Mouse (Mus musculus) MEL (cell line): ENCODE results near the gene Scgb1b30. TPM values are rescaled to one million over a fixed set of nuclear protein-coding genes. Genes with fewer than 3 reads are reported as not detected.
A peak's percentile ranks its signal among the peaks of the same experiment; 100 is the strongest.
"Not testable (repeated sequence)": the region's sequence is repeated elsewhere in the genome, so short reads cannot be mapped to it uniquely, and the experiment has no call there.

Experiments
- DNase-seq: peaks from one replicate; pipeline ENCODE4 v3.0.0; 2011; ENCODE audit warnings: low read depth, low spot score
- H3K27ac ChIP-seq: 2 replicates; pipeline ENCODE4 v1.5.1; 2012; ENCODE audit warnings: low read depth, mild to moderate bottlenecking, control low read depth, low read length, moderate library complexity; ENCODE audit not compliant: control insufficient read depth
- H3K27me3 ChIP-seq, 2 experiments: fragments of 150-350 bp in 1 of 2; sonication (generic) in 1 of 2; 2 replicates each; pipeline ENCODE4 v1.6.1; 2012; ENCODE audit warnings: low read length in 2 of 2, mild to moderate bottlenecking in 2 of 2, improper control_type of control experiment in 1 of 2, moderate library complexity in 1 of 2; ENCODE audit not compliant: insufficient read depth in 2 of 2, control insufficient read depth in 1 of 2
- H3K36me3 ChIP-seq, 2 experiments: 2 replicates each; pipeline ENCODE4 v1.6.1; 2012 to 2014; ENCODE audit warnings: low read length in 2 of 2, improper control_type of control experiment in 1 of 2, inconsistent platforms in 1 of 2, mild to moderate bottlenecking in 1 of 2; ENCODE audit not compliant: insufficient read depth in 2 of 2, control insufficient read depth in 1 of 2
- H3K4me1 ChIP-seq, 2 experiments: fragments of 150-350 bp in 1 of 2; sonication (generic) in 1 of 2; 2 replicates each; pipeline ENCODE4 v1.6.1; 2012; ENCODE audit warnings: low read length in 2 of 2, improper control_type of control experiment in 1 of 2, mild to moderate bottlenecking in 1 of 2; ENCODE audit not compliant: insufficient read depth in 2 of 2, control insufficient read depth in 1 of 2
- H3K4me3 ChIP-seq, 2 experiments: fragments of 150-350 bp in 1 of 2; sonication (generic) in 1 of 2; 2 replicates each; pipeline ENCODE4 v1.5.1; 2012; ENCODE audit warnings: low read depth in 2 of 2, low read length in 2 of 2, mild to moderate bottlenecking in 2 of 2, moderate library complexity in 2 of 2, control low read depth in 1 of 2, improper control_type of control experiment in 1 of 2; ENCODE audit not compliant: control insufficient read depth in 1 of 2, insufficient read depth in 1 of 2
- H3K79me2 ChIP-seq: 2 replicates; pipeline ENCODE4 v1.6.1; 2012; ENCODE audit warnings: mild to moderate bottlenecking, low read length, moderate library complexity; ENCODE audit not compliant: control insufficient read depth, poor library complexity, insufficient read depth
- H3K9ac ChIP-seq: 2 replicates; pipeline ENCODE4 v1.6.1; 2012; ENCODE audit warnings: low read depth, mild to moderate bottlenecking, control low read depth, low read length, moderate library complexity; ENCODE audit not compliant: control insufficient read depth, poor library complexity, severe bottlenecking
- H3K9me3 ChIP-seq: fragments of 150-350 bp; sonication (generic); replicated peaks from 2 replicates; pipeline ENCODE4 v1.6.1; 2012; ENCODE audit warnings: mild to moderate bottlenecking, low read length, improper control_type of control experiment, moderate library complexity; ENCODE audit not compliant: insufficient read depth
- CHD1 ChIP-seq: IDR thresholded peaks from 2 replicates; pipeline ENCODE4 v1.6.1; 2012; ENCODE audit warnings: low read depth, mild to moderate bottlenecking, inconsistent platforms, low read length, improper control_type of control experiment
- CTCF ChIP-seq, 3 experiments: IDR thresholded peaks in 2 of 3; conservative IDR thresholded peaks in 1 of 3; 2 replicates each; pipeline ENCODE4 v1.5.1; 2011 to 2012; ENCODE audit warnings: low read length in 3 of 3, low read depth in 2 of 3, mild to moderate bottlenecking in 2 of 3, improper control_type of control experiment in 1 of 3, inconsistent platforms in 1 of 3, mixed read lengths in 1 of 3, moderate library complexity in 1 of 3; ENCODE audit not compliant: control insufficient read depth in 1 of 3, insufficient read depth in 1 of 3, poor library complexity in 1 of 3, severe bottlenecking in 1 of 3
- E2F4 ChIP-seq: IDR thresholded peaks from 2 replicates; pipeline ENCODE4 v1.6.1; 2011; ENCODE audit warnings: low read depth, low read length, improper control_type of control experiment, borderline replicate concordance
- ELF1 ChIP-seq: IDR thresholded peaks from 2 replicates; pipeline ENCODE4 v1.6.1; 2014; ENCODE audit warnings: low read depth, mild to moderate bottlenecking, inconsistent platforms, low read length, improper control_type of control experiment, moderate library complexity
- HCFC1 ChIP-seq: IDR thresholded peaks from 2 replicates; pipeline ENCODE4 v1.6.1; 2012; ENCODE audit warnings: low read depth, mild to moderate bottlenecking, inconsistent platforms, low read length, improper control_type of control experiment, moderate library complexity
- MYC ChIP-seq: IDR thresholded peaks from 2 replicates; pipeline ENCODE4 v1.6.1; 2011; ENCODE audit warnings: low read depth, mild to moderate bottlenecking, low read length, improper control_type of control experiment, moderate library complexity
- NELFE ChIP-seq: IDR thresholded peaks from 2 replicates; pipeline ENCODE4 v1.6.1; 2011; ENCODE audit warnings: low read depth, low read length, improper control_type of control experiment
- POLR2AphosphoS2 ChIP-seq: IDR thresholded peaks from 2 replicates; pipeline ENCODE4 v1.6.1; 2011; ENCODE audit warnings: low read length, improper control_type of control experiment
- RAD21 ChIP-seq: IDR thresholded peaks from 2 replicates; pipeline ENCODE4 v1.6.1; 2011; ENCODE audit warnings: mild to moderate bottlenecking, low read depth, low read length, improper control_type of control experiment
- RCOR1 ChIP-seq: IDR thresholded peaks from 2 replicates; pipeline ENCODE4 v1.6.1; 2012; ENCODE audit warnings: low read depth, mild to moderate bottlenecking, inconsistent platforms, low read length, improper control_type of control experiment
- UBTF ChIP-seq: IDR thresholded peaks from 2 replicates; pipeline ENCODE4 v1.6.1; 2012; ENCODE audit warnings: low read depth, mild to moderate bottlenecking, inconsistent platforms, low read length, improper control_type of control experiment, moderate library complexity, borderline replicate concordance; ENCODE audit not compliant: insufficient read depth
- USF2 ChIP-seq, 2 experiments: IDR thresholded peaks; 2 replicates each; pipeline ENCODE4 v1.6.1; 2011 to 2012; ENCODE audit warnings: improper control_type of control experiment in 2 of 2, low read length in 2 of 2, borderline replicate concordance in 1 of 2, inconsistent platforms in 1 of 2, low read depth in 1 of 2, mild to moderate bottlenecking in 1 of 2; ENCODE audit not compliant: insufficient read depth in 1 of 2
- polyA plus RNA-seq, 2 experiments: library from polyadenylated mRNA; stranded (reverse) in 1 of 2; unstranded in 1 of 2; fragments of >175 nt in 1 of 2; fragments of >200 nt in 1 of 2; gene quantifications; 2 replicates each; pipeline versions ENCODE4 v1.2.1 to v1.2.4; 2012; ENCODE audit warnings: low replicate concordance in 2 of 2, low read depth in 1 of 2; ENCODE audit not compliant: insufficient read length in 2 of 2, insufficient read depth in 1 of 2, missing spikeins in 1 of 2
- total RNA-seq: library from RNA; depleted of rRNA; stranded (reverse); fragments of 300-350 nt; gene quantifications from 2 replicates; pipeline ENCODE4 v1.2.3, GENCODE M21; 2012

The Scgb1b30 gene
- total and polyA plus RNA-seq, 3 experiments, result not detected

DNA sequence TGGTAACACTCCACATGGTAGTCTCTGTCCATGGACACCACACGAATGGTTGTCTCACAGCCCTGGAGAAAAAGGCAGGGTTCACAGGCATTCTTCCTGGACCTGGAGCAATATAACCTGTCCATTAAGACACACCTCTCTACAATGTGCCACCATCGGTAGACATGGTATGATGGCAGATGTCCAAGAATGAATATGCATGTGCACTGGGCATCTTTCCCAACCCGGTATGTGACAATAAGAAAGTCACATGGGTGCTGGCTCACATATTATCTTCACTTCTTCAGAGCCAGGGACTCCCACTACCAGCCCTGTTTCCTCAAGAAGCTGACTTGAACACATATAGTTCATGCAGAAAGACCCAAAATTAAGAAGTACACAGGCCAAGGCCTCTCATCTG lies 21.4 kb downstream of the Scgb1b30 start:
- no peaks in the 10 kb centered on the region for H3K79me2 ChIP-seq
- H3K4me1 ChIP-seq, result no peaks in the 10 kb centered on the region
- H3K9me3 ChIP-seq, result no peaks in the 10 kb centered on the region
- TF ChIP-seq CHD1, result no peak
- TF ChIP-seq MYC, result no peak
- TF ChIP-seq E2F4, result no peak
- no peak for TF ChIP-seq NELFE
- TF ChIP-seq POLR2AphosphoS2, result no peak
- no peak for TF ChIP-seq RCOR1
- no peak for TF ChIP-seq USF2 (IDR thresholded peaks at IDR 0.05; ENCODE audit: borderline replicate concordance in 1 of 2, insufficient read depth in 1 of 2, low read depth in 1 of 2, low read length in 2 of 2)
- TF ChIP-seq HCFC1, result no peak
- no peak overlapping the region for H3K4me3 ChIP-seq
- no peaks in the 10 kb centered on the region for H3K36me3 ChIP-seq
- no peak overlapping the region for H3K27ac ChIP-seq
- DNase-seq, result no peak
- no peak overlapping the region for H3K9ac ChIP-seq
- H3K27me3 ChIP-seq, result no peaks in the 10 kb centered on the region

GRCm38 (mm10) chr7:34120636-34121035 lies 25.4 kb downstream of the Scgb1b30 start:
- H3K4me1 ChIP-seq, H3K27me3 ChIP-seq: not testable (repeated sequence)
- DNase-seq, result peak; percentile 10

GRCm38 (mm10) chr7:34122987-34123720 lies 27.9 kb downstream of the Scgb1b30 start:
- H3K27ac ChIP-seq, result no peak overlapping the region
- no peak for DNase-seq
- no peaks in the 10 kb centered on the region for H3K27me3 ChIP-seq
- no peaks in the 10 kb centered on the region for H3K9me3 ChIP-seq
- H3K4me3 ChIP-seq, result no peak overlapping the region
- TF ChIP-seq ELF1, result no peak
- no peak for TF ChIP-seq RCOR1
- no peak for TF ChIP-seq UBTF
- peak; percentile 41 for TF ChIP-seq RAD21
- TF ChIP-seq CTCF (IDR thresholded peaks at IDR 0.05 in 2 of 3, conservative IDR thresholded peaks at IDR 0.05 in 1 of 3; ENCODE audit: control insufficient read depth in 1 of 3, insufficient read depth in 1 of 3, low read depth in 2 of 3, low read length in 3 of 3, poor library complexity in 1 of 3, severe bottlenecking in 1 of 3), result peak in 1 of 3 experiments; percentile 34; a peak in 2 of 6 replicates
- H3K4me1 ChIP-seq, result no peaks in the 10 kb centered on the region
- H3K36me3 ChIP-seq, result no peaks in the 10 kb centered on the region
- H3K9ac ChIP-seq, result no peak overlapping the region
- H3K79me2 ChIP-seq, result no peaks in the 10 kb centered on the region

More at GRCm38 (mm10) chr7:34120636-34121035, 25.4 kb downstream of the Scgb1b30 start:
- H3K27ac ChIP-seq, H3K9ac ChIP-seq, H3K79me2 ChIP-seq, H3K9me3 ChIP-seq, H3K36me3 ChIP-seq, H3K4me3 ChIP-seq: not testable (repeated sequence)
